Mouse (Mus musculus) intestine, embryonic 15.5 days (tissue): ENCODE results near the gene Eps8l1. TPM values are rescaled to one million over a fixed set of nuclear protein-coding genes. Genes with fewer than 3 reads are reported as not detected.
"Not testable (repeated sequence)": the region's sequence is repeated elsewhere in the genome, so short reads cannot be mapped to it uniquely, and the experiment has no call there.

Experiments used
- ATAC-seq: fragments of 200-750 bp; cut with Nextera tagmentation; 2 replicates; pipeline ENCODE4 v1.8.0; 2017; ENCODE audit warnings: moderate TSS enrichment, moderate library complexity
- H3K27ac ChIP-seq: fragments of 300-500 bp; sonication (generic); 2 replicates; pipeline ENCODE4 v1.5.1; 2015; ENCODE audit warnings: mild to moderate bottlenecking, inconsistent platforms
- H3K27me3 ChIP-seq: fragments of 300-500 bp; sonication (generic); replicated peaks from 2 replicates; pipeline ENCODE4 v1.6.1; 2015; ENCODE audit warnings: inconsistent platforms
- H3K36me3 ChIP-seq: fragments of 300-500 bp; sonication (generic); 2 replicates; pipeline ENCODE4 v1.6.1; 2015; ENCODE audit warnings: inconsistent platforms
- H3K4me1 ChIP-seq: fragments of 300-500 bp; sonication (generic); replicated peaks from 2 replicates; pipeline ENCODE4 v1.6.1; 2015; ENCODE audit warnings: inconsistent platforms
- H3K4me2 ChIP-seq: fragments of 300-500 bp; sonication (generic); replicated peaks from 2 replicates; pipeline ENCODE4 v1.6.1; 2015; ENCODE audit warnings: mild to moderate bottlenecking, inconsistent platforms
- H3K4me3 ChIP-seq: fragments of 300-500 bp; sonication (generic); replicated peaks from 2 replicates; pipeline ENCODE4 v1.5.1; 2015; ENCODE audit warnings: inconsistent platforms
- H3K9ac ChIP-seq: fragments of 300-500 bp; sonication (generic); 2 replicates; pipeline ENCODE4 v1.6.1; 2015; ENCODE audit warnings: inconsistent platforms
- H3K9me3 ChIP-seq: fragments of 300-500 bp; sonication (generic); 2 replicates; pipeline ENCODE4 v1.6.1; 2016; ENCODE audit warnings: inconsistent platforms
- WGBS: fragments of 180-500 bp; shearing (Covaris S2); methylation state at CpG from one replicate; pipeline ENCODE4 v1.1.7; 2015; 5-methylcytosine and 5-hydroxymethylcytosine counted together
- polyA plus RNA-seq: library from polyadenylated mRNA; unstranded; fragments of >200 nt; fragmentation: Nextera tagmentation; extraction: Ambion mirVana; gene quantifications from 2 replicates; pipeline ENCODE4 v1.2.1, GENCODE M21; 2015

Gene Eps8l1
- polyA plus RNA-seq, 1 experiment from 2014 or later, result 3.4 TPM

DNA sequence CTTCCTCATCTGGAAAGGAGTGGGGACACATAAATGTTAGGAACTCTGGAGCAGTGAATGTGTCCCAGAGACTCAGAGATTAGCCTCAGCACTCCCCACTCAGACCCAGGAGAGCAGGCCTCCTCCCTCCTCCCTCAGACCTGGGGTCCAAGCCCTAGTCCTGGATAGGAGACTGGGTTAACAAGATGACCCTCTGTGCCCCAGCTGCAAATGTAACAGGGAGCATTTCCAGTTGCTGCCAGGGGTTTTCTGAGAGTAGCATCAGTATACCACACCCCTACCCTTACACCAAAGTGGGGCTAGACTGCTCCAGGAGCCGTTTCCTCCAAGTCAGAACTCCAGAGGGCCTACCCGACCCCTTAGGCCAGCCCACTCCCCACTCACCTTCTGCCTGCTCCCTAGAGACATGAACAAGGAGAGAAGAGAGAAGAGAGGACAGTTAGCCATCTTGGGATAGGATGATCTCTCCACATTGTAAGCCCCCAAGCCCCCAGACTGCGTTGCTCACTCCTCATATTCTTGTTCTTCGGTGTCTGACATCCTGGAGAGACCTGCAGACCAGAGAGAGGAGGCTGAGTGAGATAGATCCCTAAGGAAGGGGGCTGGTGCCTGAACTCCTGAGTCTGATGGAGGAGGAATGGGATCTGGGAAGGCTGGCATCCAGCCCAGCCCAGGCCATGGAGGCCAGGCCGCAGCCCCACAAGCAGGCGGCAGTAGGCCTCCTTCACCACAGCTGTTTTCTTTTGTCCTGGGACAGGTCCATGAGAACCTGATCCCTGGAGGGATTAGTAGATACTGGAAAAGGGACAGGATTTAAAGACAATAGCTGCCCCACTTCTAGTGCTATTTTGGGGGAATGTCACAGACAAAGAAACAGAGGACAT lies 53.6 kb downstream of the Eps8l1 start:
- H3K27ac ChIP-seq, result peak overlapping the region; percentile 41; the same call in 1 of the 2 replicates
- no peak overlapping the region for H3K9ac ChIP-seq
- WGBS, result 56% methylated on average over 6 of the region's 6 CpGs
- ATAC-seq, result no peak
- no peak overlapping the region for H3K4me3 ChIP-seq
- 0 out of 2 replicates have a peak overlapping the region, but pooled peaks have one; percentile 5 for H3K4me2 ChIP-seq
- peaks cover 20% of the 10 kb centered on the region for H3K4me1 ChIP-seq
- no peaks in the 10 kb centered on the region for H3K36me3 ChIP-seq
- H3K9me3 ChIP-seq, result no peaks in the 10 kb centered on the region
- no peaks in the 10 kb centered on the region for H3K27me3 ChIP-seq

DNA sequence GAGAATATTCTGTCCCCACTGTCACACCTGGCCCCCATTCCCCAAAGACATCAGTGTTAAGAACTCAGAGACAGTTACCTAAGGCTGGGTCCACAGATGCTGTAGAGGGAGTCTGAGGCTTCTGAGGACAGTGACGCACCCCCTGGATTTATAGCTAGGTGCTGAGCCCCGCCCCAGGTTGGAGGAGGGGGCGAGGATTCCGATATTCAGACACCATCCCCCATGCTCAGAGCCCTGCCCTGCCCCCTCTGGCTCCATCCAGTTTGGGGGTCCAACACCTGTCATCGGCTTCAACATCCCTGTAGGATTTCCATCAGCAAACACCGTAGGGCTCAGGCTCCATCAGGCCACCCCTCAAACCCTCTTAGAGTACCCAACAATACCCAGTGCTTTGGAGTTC lies 55.4 kb downstream of the Eps8l1 start:
- Histone ChIP-seq H3K9me3 (no peaks in the 10 kb centered on the region), H3K4me2 (no peak overlapping the region), H3K4me3 (no peak overlapping the region), H3K9ac (no peak overlapping the region), H3K4me1 (peaks cover 12% of the 10 kb centered on the region; the same call in 1 of the 2 replicates), H3K36me3 (no peaks in the 10 kb centered on the region), H3K27ac (no peak overlapping the region), H3K27me3 (no peaks in the 10 kb centered on the region)
- ATAC-seq, result no peak
- 43% methylated on average over 6 of the region's 6 CpGs for WGBS

DNA sequence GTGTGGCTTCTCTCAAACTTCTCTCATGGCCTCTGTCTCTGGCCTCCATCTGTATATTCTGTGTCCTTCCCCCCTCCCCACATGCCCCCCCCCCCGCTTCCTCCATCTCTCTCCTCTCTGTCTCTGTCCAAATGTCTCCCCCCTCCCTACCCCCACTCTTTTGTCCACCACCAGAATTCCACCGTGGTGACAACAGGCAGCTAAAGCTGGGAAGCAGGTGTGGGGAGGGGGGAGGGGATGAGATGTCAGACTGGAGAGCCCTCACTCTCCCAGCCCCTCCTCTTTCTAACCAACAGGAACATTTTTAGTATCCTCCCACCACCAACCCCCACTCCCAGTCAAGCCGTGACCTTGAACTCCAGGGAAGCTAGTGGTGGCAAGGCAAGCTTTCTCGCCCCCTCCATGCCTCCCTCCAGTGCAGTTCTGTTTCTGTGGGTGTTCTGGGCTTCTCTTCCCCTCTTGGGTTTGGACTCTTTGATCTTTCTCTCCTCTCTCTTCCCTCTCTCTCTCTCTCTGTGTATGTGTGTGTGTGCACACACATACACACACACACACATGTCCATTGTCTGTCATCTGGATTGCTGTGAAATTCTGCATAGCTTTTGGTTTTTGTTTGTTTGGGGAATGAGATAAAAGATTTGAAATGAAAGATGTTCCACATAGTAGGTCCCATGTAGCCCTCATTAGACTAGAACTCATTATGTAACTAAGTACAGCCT lies 56.0 kb downstream of the Eps8l1 start, which contains the start of gene Tnnt1:
TSS of gene Tnnt1 (minus strand) at position 51 of the 719 bp plus-strand sequence.
- H3K36me3 ChIP-seq, result no peaks in the 10 kb centered on the region
- ATAC-seq, result no peak
- H3K4me2 ChIP-seq, result no peak within 1 kb of the TSS
- H3K27ac ChIP-seq, result no peak within 1 kb of the TSS
- 17% methylated on average over 4 of the region's 4 CpGs for WGBS
- H3K4me1 ChIP-seq, result peaks cover 12% of the 10 kb centered on the region; the same call in 1 of the 2 replicates
- peaks cover 1% of the 10 kb centered on the region for H3K27me3 ChIP-seq
- no peak within 1 kb of the TSS for H3K4me3 ChIP-seq
- no peak within 1 kb of the TSS for H3K9ac ChIP-seq
- no peaks in the 10 kb centered on the region for H3K9me3 ChIP-seq

DNA sequence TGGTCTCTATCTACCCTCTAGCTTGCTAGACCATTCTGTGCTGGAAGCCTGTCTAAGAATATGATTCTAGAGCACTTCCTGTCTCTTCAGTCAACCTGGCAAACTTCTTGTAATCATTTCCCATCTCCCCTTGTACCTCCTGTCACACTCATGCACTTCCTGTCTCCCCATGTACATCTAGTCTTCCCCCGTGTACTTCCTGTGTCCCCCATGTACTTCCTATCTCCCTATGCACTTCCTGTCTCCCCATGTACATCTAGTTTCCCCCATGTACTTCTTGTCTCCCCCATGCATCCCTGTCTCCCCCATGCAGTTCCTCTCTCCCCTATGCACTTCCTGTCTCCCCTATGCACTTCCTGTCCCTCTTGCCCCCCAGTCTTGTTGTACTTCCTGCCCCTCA lies 58.0 kb downstream of the Eps8l1 start:
- no peaks in the 10 kb centered on the region for H3K9me3 ChIP-seq
- H3K27me3 ChIP-seq, result peaks cover 4% of the 10 kb centered on the region
- no peaks in the 10 kb centered on the region for H3K36me3 ChIP-seq
- H3K4me1 ChIP-seq, result peaks cover 12% of the 10 kb centered on the region; the same call in 1 of the 2 replicates
- no peak overlapping the region for H3K4me3 ChIP-seq
- H3K27ac ChIP-seq, result no peak overlapping the region
- 58% methylated on average over 1 of the region's 1 CpGs for WGBS
- H3K9ac ChIP-seq, result no peak overlapping the region
- no peak overlapping the region for H3K4me2 ChIP-seq
- ATAC-seq, result no peak

DNA sequence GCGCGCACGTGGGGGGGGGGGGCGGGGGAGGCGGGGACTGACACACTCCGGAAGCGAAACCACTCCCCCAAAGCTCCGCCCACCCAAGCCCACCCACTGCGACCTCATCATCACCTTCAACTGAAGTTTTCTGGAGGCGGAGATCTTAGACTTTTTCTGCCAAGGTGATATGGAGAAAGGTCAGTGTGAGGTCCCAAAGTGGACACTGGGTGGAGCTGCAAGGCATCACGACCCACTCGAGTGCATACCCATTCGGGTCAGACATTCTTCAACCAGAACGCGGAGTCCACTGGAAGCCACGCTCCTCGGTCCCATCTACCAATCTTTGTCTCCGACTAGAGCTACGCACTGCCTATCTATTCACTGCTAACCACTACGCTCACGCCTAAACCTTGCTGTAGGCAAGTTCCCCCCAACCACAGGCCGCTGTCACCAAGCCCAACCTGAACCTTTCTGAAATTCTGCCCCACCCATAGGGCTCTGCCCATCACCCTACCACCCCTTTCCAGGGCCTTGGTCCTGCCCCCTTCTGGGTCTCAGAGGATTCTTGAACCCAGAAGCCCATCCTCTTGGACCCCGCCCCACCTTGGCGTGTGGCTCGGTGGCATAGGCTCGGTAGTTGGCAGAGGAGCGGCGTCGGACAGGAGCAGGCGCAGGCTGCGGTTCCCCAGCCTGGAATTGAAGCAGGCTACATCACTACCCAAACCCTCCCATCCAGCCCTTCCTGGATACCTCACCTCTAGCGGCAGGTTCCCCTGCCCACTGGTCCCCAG lies 60.9 kb downstream of the Eps8l1 start:
- no peak for ATAC-seq
- Histone ChIP-seq H3K27ac (no peak overlapping the region), H3K4me1 (peaks cover 4% of the 10 kb centered on the region; the same call in 1 of the 2 replicates), H3K4me3 (peak overlapping the region; percentile 2; the same call in 1 of the 2 replicates), H3K36me3 (no peaks in the 10 kb centered on the region), H3K4me2 (peak overlapping the region; percentile 40), H3K9me3 (no peaks in the 10 kb centered on the region), H3K27me3 (peaks cover 4% of the 10 kb centered on the region), H3K9ac (no peak overlapping the region)
- WGBS, result 30% methylated on average over 31 of the region's 32 CpGs

DNA sequence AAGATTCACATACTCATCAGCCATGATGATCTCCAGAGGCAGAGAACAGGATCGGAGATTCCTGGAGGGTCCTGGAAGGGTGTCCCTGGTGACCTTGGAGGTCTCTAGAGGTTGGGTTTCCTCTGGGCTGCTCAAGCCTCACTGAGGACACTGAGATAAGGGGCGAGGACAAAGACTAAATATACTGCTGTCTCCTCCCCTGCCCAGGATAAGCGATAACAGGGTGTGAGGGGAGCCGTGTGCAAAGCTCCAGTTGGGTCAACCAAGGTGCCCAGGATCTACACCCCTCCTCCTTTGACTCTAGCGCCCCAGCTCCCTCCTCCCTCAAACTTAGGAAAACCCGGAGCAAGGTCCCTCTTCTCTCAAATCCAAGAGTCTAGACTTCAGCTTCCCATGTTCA lies 61.8 kb downstream of the Eps8l1 start:
- H3K27ac ChIP-seq, result no peak overlapping the region
- no peaks in the 10 kb centered on the region for H3K36me3 ChIP-seq
- peaks cover 4% of the 10 kb centered on the region for H3K27me3 ChIP-seq
- H3K9ac ChIP-seq, result no peak overlapping the region
- no peaks in the 10 kb centered on the region for H3K9me3 ChIP-seq
- peaks cover 12% of the 10 kb centered on the region for H3K4me1 ChIP-seq
- 73% methylated on average over 6 of the region's 6 CpGs for WGBS
- no peak overlapping the region for H3K4me2 ChIP-seq
- H3K4me3 ChIP-seq, result no peak overlapping the region
- no peak for ATAC-seq

DNA sequence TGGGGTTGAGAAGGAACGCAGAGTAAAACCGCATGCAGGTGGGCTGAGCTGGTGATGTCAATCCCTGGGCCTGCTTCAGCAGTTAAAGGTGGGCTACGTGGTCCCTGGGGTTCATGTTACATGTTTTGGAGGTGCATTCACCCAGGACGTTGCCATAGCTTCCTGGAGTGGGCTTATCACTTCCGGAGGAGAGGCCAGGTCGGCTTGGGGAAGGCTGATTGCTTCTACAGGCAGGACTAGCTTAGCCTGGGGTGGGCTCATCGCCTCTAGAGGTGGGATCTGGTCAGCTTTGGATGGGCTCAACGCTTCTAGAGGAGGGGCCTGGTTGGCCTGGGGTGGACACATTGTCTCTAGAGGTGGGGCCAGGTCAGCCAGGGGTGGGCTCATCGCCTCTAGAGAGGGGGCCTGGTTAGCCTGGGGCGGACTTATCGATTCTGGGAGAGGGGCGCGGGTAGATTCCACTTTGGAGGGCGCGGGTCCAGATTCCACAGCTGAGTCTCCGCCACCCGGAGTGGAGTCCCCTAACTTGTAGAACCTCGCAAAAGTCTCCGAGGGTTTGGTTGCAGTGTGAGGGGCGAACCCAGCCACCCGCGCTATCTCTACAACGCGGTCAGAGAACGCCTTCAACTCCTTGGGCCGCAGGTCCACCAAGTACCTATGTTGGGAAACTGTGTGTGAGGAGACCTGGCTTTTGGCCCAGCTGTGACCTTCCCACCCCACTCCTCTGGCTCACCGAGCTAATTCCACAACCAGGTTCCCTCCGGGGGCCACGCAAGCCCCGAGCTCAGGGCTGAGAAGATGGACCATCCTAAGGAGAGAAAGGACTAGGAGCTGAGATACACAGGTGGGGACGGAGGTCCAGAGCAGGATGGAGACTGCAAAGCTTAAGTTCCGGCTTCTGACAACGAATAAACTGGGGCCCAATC lies 63.0 kb downstream of the Eps8l1 start:
- Histone ChIP-seq H3K4me3 (no peak overlapping the region), H3K9ac (no peak overlapping the region), H3K36me3 (no peaks in the 10 kb centered on the region), H3K27ac (no peak overlapping the region), H3K4me2 (no peak overlapping the region), H3K4me1 (peaks cover 14% of the 10 kb centered on the region), H3K9me3 (no peaks in the 10 kb centered on the region), H3K27me3 (peaks cover 4% of the 10 kb centered on the region)
- WGBS, result 91% methylated on average over 33 of the region's 33 CpGs
- no peak for ATAC-seq

DNA sequence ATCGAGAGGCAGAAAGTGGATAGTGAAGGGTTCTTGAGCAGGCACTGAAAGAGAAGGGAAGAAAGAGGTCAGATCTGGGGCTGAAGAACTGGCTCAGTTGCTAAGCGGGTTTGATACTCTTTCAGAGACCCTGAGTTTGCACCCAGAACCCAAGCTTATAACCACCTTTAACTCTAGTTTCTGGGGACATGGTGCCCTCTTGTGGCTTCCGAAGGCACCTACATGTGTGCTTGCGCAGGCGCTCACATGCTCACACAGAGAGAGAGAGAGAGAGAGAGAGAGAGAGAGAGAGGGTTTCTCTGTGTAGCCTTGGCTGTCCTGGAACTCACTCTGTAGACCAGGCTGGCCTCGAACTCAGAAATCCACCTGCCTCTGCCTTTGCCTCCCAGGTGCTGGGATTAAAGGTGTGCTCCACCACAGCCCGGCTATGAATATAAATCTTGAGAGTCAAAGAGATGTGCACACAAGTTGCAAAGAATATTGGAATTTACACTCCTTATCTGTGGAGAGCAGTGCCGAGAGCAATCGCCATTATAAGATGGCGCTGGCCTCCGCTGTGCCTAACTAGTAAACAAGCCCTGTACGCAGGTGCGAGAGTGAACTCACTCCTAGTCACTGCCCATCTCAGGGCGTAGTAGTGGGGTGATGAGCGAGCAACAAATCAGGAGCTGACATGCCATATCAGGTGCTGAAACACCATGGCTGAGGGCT lies 63.9 kb downstream of the Eps8l1 start, which contains the start of gene Tnni3:
TSS of gene Tnni3 (minus strand) at position 18 of the 711 bp plus-strand sequence.
- H3K4me1 ChIP-seq, result peaks cover 14% of the 10 kb centered on the region
- not testable (repeated sequence) for H3K4me3 ChIP-seq, H3K36me3 ChIP-seq, H3K27me3 ChIP-seq, H3K9ac ChIP-seq, H3K27ac ChIP-seq, H3K9me3 ChIP-seq, H3K4me2 ChIP-seq
- ATAC-seq, result peak; percentile 29; the same call in 1 of the 2 replicates
- 67% methylated on average over 15 of the region's 15 CpGs for WGBS

DNA sequence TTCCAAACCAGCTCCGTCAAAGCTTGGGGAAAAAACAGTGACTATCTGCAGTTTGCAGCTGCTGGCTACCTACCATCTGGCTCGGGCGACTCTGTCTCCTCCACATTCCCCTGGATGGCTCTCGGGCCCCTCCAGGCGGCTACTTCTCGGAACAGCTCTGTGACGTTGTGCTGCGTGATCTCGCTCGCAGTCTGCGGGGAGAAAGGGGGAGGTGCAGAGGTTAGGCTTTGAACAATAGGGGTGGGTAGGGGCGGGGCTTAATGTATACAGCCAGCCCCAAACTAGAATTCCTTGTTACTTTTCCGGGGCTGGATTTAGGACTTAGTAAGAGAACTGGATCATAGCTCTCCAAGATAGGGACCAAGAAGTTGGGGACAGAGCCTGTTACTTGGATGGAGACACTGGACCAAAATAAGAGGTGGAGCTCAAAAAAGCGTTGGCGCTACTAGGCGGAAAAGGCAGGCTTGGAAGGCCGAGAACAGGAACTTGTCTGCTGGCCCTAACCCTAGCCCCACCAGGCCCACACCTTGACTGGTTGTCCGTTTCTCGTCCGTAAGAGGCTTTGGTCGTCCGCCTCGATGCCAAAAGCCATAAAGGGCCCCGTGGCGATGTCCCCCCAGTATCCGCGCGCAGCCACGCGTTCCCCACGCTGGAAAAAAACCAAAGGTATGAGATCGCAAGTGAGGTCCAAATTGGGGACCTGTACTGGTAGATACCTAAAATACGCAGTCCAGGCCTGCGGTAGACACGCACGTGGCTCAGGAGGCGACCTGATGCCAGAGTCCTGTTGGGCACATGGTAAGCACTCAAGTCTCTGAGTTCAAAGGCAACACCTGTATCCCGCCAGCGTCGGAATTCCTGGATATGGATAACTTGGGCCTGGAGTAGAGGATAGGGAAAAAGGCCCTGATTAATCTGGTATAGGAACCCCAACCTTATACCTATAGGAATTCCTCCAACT lies 66.1 kb downstream of the Eps8l1 start:
- peak overlapping the region; percentile 76 for H3K4me2 ChIP-seq
- H3K36me3 ChIP-seq, result no peaks in the 10 kb centered on the region
- 26% methylated on average over 40 of the region's 40 CpGs for WGBS
- 0 out of 2 replicates have a peak overlapping the region, but pooled peaks have one; percentile 44 for H3K27ac ChIP-seq
- H3K27me3 ChIP-seq, result peaks cover 2% of the 10 kb centered on the region
- ATAC-seq, result peak; percentile 93
- H3K9me3 ChIP-seq, result no peaks in the 10 kb centered on the region
- H3K9ac ChIP-seq, result peak overlapping the region; percentile 53
- peak overlapping the region; percentile 32 for H3K4me3 ChIP-seq
- peaks cover 14% of the 10 kb centered on the region for H3K4me1 ChIP-seq

DNA sequence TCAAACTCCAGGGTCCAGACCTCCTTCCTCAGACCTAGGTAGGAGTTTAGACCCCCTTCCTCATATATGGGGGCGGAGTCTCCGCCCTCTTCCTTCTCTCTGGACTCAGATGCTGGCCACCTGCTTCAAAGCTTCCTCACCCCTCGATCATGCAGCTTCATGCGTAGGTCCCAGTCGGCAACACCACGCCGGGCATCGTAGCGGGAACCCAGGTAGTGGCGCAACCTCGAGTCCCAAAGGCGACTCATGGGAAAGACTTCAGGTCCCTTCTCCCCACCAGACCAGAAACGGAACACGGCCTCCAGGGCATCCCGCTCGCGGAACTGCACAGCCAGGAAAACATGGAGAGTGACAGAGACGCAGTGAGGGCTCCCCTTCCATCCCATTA lies 66.8 kb downstream of the Eps8l1 start:
- no peak overlapping the region for H3K9ac ChIP-seq
- H3K4me2 ChIP-seq, result peak overlapping the region; percentile 76
- peaks cover 18% of the 10 kb centered on the region for H3K4me1 ChIP-seq
- no peaks in the 10 kb centered on the region for H3K27me3 ChIP-seq
- no peak overlapping the region for H3K27ac ChIP-seq
- no peaks in the 10 kb centered on the region for H3K36me3 ChIP-seq
- H3K4me3 ChIP-seq, result 0 out of 2 replicates have a peak overlapping the region, but pooled peaks have one; percentile 5
- no peak for ATAC-seq
- WGBS, result 47% methylated on average over 18 of the region's 18 CpGs
- no peaks in the 10 kb centered on the region for H3K9me3 ChIP-seq
